Mouse (Mus musculus): ENCODE results near the gene C8b. TPM values are rescaled to one million over a fixed set of nuclear protein-coding genes. Genes with fewer than 3 reads are reported as not detected.

Gene C8b
- total RNA-seq (2021): not detected
- long read RNA-seq: 0 reads

DNA sequence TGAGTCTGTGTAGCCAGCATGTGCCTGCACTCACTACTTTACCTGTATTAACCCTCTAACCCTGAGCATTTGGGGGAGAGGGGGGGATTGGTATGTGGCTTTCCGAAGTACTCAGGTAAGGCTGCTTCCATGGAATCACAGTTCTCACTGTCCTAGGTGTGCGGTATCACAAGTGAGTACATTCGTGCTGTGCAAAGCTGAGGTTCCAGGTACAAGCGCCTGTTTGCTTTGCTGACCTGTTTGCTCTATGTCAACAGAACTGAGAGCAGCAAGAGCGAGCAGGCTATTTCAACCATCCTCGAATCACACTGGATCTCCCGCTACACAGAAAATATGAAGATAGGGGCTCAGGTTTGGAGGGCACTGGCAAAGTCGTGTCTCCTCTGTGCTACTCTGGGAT is at the start of gene C8b:
C8b (plus strand) TSS at position 253 of the 400 bp plus-strand sequence.
- no peak for DNase-seq (ENCODE audit: low spot score in 2 of 2)

DNA sequence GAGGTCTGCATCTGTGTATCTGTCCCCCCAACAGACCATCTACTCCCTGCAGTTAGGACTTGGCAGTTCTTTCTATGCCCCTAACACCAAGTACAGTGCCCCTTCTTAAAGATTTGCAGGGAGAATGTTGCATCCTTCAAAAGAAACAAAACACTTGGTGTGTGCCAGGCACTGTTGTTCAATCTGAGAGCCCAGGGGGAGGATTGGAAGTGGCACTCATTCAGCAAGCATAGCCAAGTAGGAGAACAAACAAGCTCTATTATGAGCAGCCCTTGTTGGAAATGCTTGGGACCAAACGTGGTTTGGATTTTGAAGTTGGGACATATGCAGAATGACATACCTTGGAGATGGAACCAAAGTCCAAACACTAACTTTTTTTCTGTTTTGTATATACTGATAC is 49.6 kb upstream of the C8b start:
- DNase-seq (ENCODE audit: low spot score in 2 of 2): no peak

- peak; percentile 64 to 86 for DNase-seq (ENCODE audit: low spot score in 2 of 2)
These were observed 46.9 kb upstream of the C8b start for GRCm38 (mm10) chr4:104718973-104719795.

- peak; percentile 45 to 75 for DNase-seq (ENCODE audit: low spot score in 2 of 2)
These were observed 42.5 kb upstream of the C8b start for GRCm38 (mm10) chr4:104723527-104724045.

GRCm38 (mm10) chr4:104724258-104724657 is 41.9 kb upstream of the C8b start:
- DNase-seq (ENCODE audit: low spot score in 2 of 2): no peak

DNA sequence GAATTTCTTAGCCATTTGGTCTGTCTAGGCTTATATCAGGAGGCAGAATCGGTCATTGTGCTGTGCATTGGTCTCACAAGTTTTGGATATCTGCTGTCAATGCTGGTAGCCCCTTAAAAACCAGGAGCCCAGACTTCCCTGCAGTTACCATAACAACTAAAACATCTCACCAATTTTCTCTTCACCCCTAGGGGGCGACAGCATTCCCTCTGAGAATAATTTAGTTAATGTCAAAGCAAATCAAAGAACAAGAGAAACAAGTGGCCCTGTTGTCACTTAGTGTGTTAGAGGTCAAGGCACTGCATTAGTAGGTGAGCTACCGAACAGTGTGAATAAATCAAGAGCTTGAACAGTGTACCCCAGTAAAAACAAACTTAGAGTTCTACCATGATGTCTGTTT is 40.4 kb upstream of the C8b start:
- DNase-seq (ENCODE audit: low spot score in 2 of 2): peak in 1 of 2 experiments; percentile 57

DNA sequence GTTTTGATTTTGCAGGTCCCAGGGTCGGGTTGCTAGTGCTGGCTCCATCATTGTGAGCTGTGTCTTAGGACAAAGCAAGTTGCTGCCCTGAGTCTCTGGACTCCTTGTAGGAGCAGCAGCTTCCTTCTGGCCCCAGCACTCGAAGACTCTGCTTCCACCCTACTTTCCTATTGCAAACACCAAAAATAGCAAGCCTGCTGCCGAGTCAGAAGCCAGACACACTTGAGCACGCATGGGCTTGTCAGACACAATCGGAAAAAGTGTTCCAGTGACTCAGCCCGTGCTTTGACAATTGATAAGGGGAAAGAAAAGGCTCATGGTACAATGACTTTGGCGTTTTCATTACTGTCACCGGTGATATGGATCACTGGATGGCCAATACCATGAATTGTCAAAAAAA is 36.9 kb upstream of the C8b start:
- DNase-seq (ENCODE audit: low spot score in 2 of 2): no peak

- DNase-seq (ENCODE audit: low spot score in 2 of 2): peak in 1 of 2 experiments; percentile 46
These were observed 19.6 kb upstream of the C8b start for GRCm38 (mm10) chr4:104746500-104746899.

DNA sequence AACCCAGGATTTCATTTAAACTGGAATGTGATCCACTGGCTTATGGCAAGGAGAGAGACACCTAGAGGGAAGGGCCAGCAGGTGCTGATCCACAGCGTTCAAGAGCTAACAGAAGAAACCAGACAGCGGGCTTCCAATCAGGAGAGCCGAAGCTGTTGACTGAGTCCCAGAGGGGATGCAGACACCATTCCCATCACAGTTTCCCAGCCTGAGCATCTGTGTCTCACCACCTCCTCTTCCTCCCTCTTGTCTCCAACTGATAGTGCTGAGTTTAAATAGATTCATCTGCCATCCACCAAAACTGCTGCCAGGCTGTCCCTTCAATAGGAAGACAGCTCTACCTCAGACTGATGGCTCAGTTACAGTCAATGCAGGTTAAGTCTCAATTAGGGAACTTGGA is 12.0 kb upstream of the C8b start:
- peak; percentile 29 to 51 for DNase-seq (ENCODE audit: low spot score in 2 of 2)

- no peak for DNase-seq (ENCODE audit: low spot score in 2 of 2)
These were observed 5.1 kb upstream of the C8b start for GRCm38 (mm10) chr4:104760878-104761624.

- no peak for DNase-seq (ENCODE audit: low spot score in 2 of 2)
These were observed 2.1 kb downstream of the C8b start for GRCm38 (mm10) chr4:104768190-104768589.

- DNase-seq (ENCODE audit: low spot score in 2 of 2): no peak
These were observed 3.5 kb downstream of the C8b start for GRCm38 (mm10) chr4:104769602-104770001.

DNA sequence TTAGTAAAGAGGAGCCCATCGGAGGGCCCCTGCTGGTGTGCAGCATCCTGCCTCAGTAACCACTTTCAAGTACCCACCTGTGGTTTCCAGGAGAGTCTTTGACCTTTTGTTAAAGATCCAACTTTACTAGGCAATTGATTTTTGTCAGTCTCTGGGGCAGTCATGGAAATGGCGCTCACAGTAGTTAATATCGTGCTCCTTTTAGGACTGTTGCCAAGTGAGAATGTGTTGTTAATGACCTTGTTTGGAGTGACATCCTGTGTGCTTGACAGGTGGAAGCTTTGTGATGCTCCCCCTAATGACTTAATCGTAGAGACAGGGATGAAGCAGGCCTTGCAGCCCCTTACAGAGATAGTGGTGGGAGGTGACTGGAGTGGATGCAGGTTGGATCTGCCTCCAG is 4.2 kb downstream of the C8b start:
- no peak for DNase-seq (ENCODE audit: low spot score in 2 of 2)

GRCm38 (mm10) chr4:104775601-104776000 is 9.5 kb downstream of the C8b start:
- DNase-seq (ENCODE audit: low spot score in 2 of 2): no peak

DNA sequence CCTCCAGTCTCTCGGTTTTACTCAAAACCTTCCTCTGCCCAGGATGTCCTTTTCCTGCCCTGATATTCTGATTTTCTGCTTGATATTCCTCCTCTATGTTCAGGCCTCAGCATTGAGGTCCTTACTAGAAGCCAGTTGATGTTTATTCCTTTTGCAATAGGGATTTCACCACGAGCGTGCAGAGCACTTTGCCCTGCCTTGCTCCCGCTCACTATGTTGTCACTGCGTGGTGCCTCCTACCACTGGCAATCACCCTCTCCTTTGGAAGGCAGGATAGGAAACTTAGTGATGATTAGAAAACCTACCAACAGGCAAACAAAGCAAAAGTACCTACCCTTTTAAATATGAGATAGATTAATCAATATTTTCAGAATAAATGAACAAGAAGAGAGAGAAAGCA is 13.3 kb downstream of the C8b start:
- no peak for DNase-seq (ENCODE audit: low spot score in 2 of 2)

GRCm38 (mm10) chr4:104781441-104781840 is 15.3 kb downstream of the C8b start:
- DNase-seq (ENCODE audit: low spot score in 2 of 2): no peak

DNA sequence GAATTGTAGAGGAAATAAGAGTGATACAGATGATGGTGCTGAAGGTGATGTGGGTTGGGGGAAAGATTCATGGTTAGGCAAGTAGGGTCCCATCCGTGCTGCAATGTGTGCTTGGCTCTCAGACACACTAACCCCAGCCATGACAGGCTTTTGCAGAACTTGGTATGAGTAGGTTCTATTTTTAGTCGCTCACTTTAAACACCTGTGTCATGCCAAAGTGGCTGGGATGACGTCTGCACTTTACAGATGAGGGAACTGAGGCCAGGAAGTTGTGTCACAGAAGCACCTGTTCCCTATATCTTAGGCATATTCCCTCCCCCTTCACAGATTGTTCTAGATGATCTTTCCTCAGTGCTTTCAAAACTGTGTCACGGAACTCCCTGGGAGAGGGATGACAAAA is 16.2 kb downstream of the C8b start:
- no peak for DNase-seq (ENCODE audit: low spot score in 2 of 2)

GRCm38 (mm10) chr4:104792111-104792510 is 26.0 kb downstream of the C8b start:
- no peak for DNase-seq (ENCODE audit: low spot score in 2 of 2)

- no peak for DNase-seq (ENCODE audit: low spot score in 2 of 2)
These were observed 32.8 kb downstream of the C8b start for GRCm38 (mm10) chr4:104798951-104799350.

DNA sequence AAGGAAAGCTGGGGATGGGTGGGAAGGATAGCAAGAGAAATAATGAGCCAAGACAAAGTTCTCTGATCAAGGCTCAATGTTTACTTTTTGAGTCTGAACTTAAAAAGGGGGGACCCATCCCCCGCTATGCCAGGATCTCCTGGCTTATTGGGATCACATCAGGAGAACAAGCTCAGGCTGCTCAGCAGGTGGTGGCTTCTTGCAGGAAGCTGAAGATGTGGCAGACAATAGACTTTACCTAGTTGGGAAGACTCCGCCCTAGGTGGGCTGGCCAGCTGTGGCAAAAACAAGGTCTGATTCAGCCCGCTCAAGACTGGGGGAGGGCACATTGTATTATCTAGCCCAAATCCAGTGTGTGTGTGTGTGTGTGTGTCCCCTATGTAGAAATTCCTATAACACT is 35.5 kb downstream of the C8b start:
- DNase-seq (ENCODE audit: low spot score in 2 of 2): no peak

DNA sequence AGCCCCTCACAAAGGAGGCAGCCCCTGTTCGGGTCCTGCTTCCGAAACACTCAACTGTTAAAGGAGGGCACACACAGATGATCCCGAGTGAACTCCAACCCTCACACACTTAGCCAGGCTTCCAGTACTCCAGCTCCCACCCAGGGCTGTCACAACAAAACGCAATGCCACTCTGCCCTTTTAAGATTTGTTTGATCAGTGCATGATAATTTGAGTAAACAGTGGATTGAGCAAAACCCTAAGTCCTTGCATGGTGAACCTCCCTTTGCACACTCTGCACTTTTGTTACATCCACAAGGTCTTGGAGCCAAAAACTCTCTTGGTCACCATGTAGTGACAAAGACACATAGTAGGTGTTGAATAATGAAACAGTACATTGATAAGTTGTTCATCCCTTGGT is 38.0 kb downstream of the C8b start:
- no peak for DNase-seq (ENCODE audit: low spot score in 2 of 2)

Measured in layer of hippocampus, adult 18-20 months (tissue).